Mouse (Mus musculus) MEL (cell line): ENCODE data around the gene Ap4b1. TPM values are rescaled to one million over a fixed set of nuclear protein-coding genes. Genes with fewer than 3 reads are reported as not detected.
A peak's percentile ranks its signal among the peaks of the same experiment; 100 is the strongest.

ENCODE experiments used
- DNase-seq: peaks from one replicate; pipeline ENCODE4 v3.0.0; 2011; ENCODE audit warnings: low read depth, low spot score
- H3K27ac ChIP-seq: 2 replicates; pipeline ENCODE4 v1.5.1; 2012; ENCODE audit warnings: low read depth, mild to moderate bottlenecking, control low read depth, low read length, moderate library complexity; ENCODE audit not compliant: control insufficient read depth
- H3K27me3 ChIP-seq, 2 experiments: fragments of 150-350 bp in 1 of 2; sonication (generic) in 1 of 2; 2 replicates each; pipeline ENCODE4 v1.6.1; 2012; ENCODE audit warnings: low read length in 2 of 2, mild to moderate bottlenecking in 2 of 2, improper control_type of control experiment in 1 of 2, moderate library complexity in 1 of 2; ENCODE audit not compliant: insufficient read depth in 2 of 2, control insufficient read depth in 1 of 2
- H3K36me3 ChIP-seq, 2 experiments: 2 replicates each; pipeline ENCODE4 v1.6.1; 2012 to 2014; ENCODE audit warnings: low read length in 2 of 2, improper control_type of control experiment in 1 of 2, inconsistent platforms in 1 of 2, mild to moderate bottlenecking in 1 of 2; ENCODE audit not compliant: insufficient read depth in 2 of 2, control insufficient read depth in 1 of 2
- H3K4me1 ChIP-seq, 2 experiments: fragments of 150-350 bp in 1 of 2; sonication (generic) in 1 of 2; 2 replicates each; pipeline ENCODE4 v1.6.1; 2012; ENCODE audit warnings: low read length in 2 of 2, improper control_type of control experiment in 1 of 2, mild to moderate bottlenecking in 1 of 2; ENCODE audit not compliant: insufficient read depth in 2 of 2, control insufficient read depth in 1 of 2
- H3K4me3 ChIP-seq, 2 experiments: fragments of 150-350 bp in 1 of 2; sonication (generic) in 1 of 2; 2 replicates each; pipeline ENCODE4 v1.5.1; 2012; ENCODE audit warnings: low read depth in 2 of 2, low read length in 2 of 2, mild to moderate bottlenecking in 2 of 2, moderate library complexity in 2 of 2, control low read depth in 1 of 2, improper control_type of control experiment in 1 of 2; ENCODE audit not compliant: control insufficient read depth in 1 of 2, insufficient read depth in 1 of 2
- H3K79me2 ChIP-seq: 2 replicates; pipeline ENCODE4 v1.6.1; 2012; ENCODE audit warnings: mild to moderate bottlenecking, low read length, moderate library complexity; ENCODE audit not compliant: control insufficient read depth, poor library complexity, insufficient read depth
- H3K9ac ChIP-seq: 2 replicates; pipeline ENCODE4 v1.6.1; 2012; ENCODE audit warnings: low read depth, mild to moderate bottlenecking, control low read depth, low read length, moderate library complexity; ENCODE audit not compliant: control insufficient read depth, poor library complexity, severe bottlenecking
- H3K9me3 ChIP-seq: fragments of 150-350 bp; sonication (generic); replicated peaks from 2 replicates; pipeline ENCODE4 v1.6.1; 2012; ENCODE audit warnings: mild to moderate bottlenecking, low read length, improper control_type of control experiment, moderate library complexity; ENCODE audit not compliant: insufficient read depth
- CHD1 ChIP-seq: IDR thresholded peaks from 2 replicates; pipeline ENCODE4 v1.6.1; 2012; ENCODE audit warnings: low read depth, mild to moderate bottlenecking, inconsistent platforms, low read length, improper control_type of control experiment
- E2F4 ChIP-seq: IDR thresholded peaks from 2 replicates; pipeline ENCODE4 v1.6.1; 2011; ENCODE audit warnings: low read depth, low read length, improper control_type of control experiment, borderline replicate concordance
- ETS1 ChIP-seq: IDR thresholded peaks from 2 replicates; pipeline ENCODE4 v1.6.1; 2012; ENCODE audit warnings: low read depth, mild to moderate bottlenecking, inconsistent platforms, low read length, improper control_type of control experiment, moderate library complexity
- GABPA ChIP-seq: IDR thresholded peaks from 2 replicates; pipeline ENCODE4 v1.6.1; 2012; ENCODE audit warnings: low read depth, mild to moderate bottlenecking, inconsistent platforms, low read length, improper control_type of control experiment, moderate library complexity
- GATA1 ChIP-seq: IDR thresholded peaks from 2 replicates; pipeline ENCODE4 v1.6.1; 2011; ENCODE audit warnings: low read depth, low read length, improper control_type of control experiment
- JUND ChIP-seq: IDR thresholded peaks from 2 replicates; pipeline ENCODE4 v1.6.1; 2011; ENCODE audit warnings: low read depth, mild to moderate bottlenecking, improper control_type of control experiment, low read length
- KAT2A ChIP-seq: conservative IDR thresholded peaks from 2 replicates; pipeline ENCODE4 v1.6.1; 2012; ENCODE audit warnings: low read depth, low read length, improper control_type of control experiment, inconsistent platforms
- MEF2A ChIP-seq: IDR thresholded peaks from 2 replicates; pipeline ENCODE4 v1.6.1; 2014; ENCODE audit warnings: low read depth, mild to moderate bottlenecking, inconsistent platforms, low read length, improper control_type of control experiment; ENCODE audit not compliant: poor library complexity, insufficient replicate concordance, severe bottlenecking; ENCODE audit errors: extremely low read depth
- MXI1 ChIP-seq: IDR thresholded peaks from 2 replicates; pipeline ENCODE4 v1.6.1; 2011; ENCODE audit warnings: mild to moderate bottlenecking, low read depth, low read length, improper control_type of control experiment
- MYB ChIP-seq: IDR thresholded peaks from 2 replicates; pipeline ENCODE4 v1.6.1; 2011; ENCODE audit warnings: mild to moderate bottlenecking, low read depth, low read length, improper control_type of control experiment
- NELFE ChIP-seq: IDR thresholded peaks from 2 replicates; pipeline ENCODE4 v1.6.1; 2011; ENCODE audit warnings: low read depth, low read length, improper control_type of control experiment
- NRF1 ChIP-seq: IDR thresholded peaks from 2 replicates; pipeline ENCODE4 v1.6.1; 2014; ENCODE audit warnings: low read depth, mild to moderate bottlenecking, inconsistent platforms, low read length, improper control_type of control experiment, moderate library complexity; ENCODE audit not compliant: poor library complexity, insufficient read depth, severe bottlenecking
- POLR2AphosphoS2 ChIP-seq: IDR thresholded peaks from 2 replicates; pipeline ENCODE4 v1.6.1; 2011; ENCODE audit warnings: low read length, improper control_type of control experiment
- RCOR1 ChIP-seq: IDR thresholded peaks from 2 replicates; pipeline ENCODE4 v1.6.1; 2012; ENCODE audit warnings: low read depth, mild to moderate bottlenecking, inconsistent platforms, low read length, improper control_type of control experiment
- SIN3A ChIP-seq: IDR thresholded peaks from 2 replicates; pipeline ENCODE4 v1.6.1; 2012; ENCODE audit warnings: low read length, improper control_type of control experiment, inconsistent platforms
- SMC3 ChIP-seq: IDR thresholded peaks from 2 replicates; pipeline ENCODE4 v1.6.1; 2011; ENCODE audit warnings: low read depth, low read length, improper control_type of control experiment
- TBP ChIP-seq: IDR thresholded peaks from 2 replicates; pipeline ENCODE4 v1.8.0; 2011; ENCODE audit warnings: low read depth, low read length, improper control_type of control experiment
- UBTF ChIP-seq: IDR thresholded peaks from 2 replicates; pipeline ENCODE4 v1.6.1; 2012; ENCODE audit warnings: low read depth, mild to moderate bottlenecking, inconsistent platforms, low read length, improper control_type of control experiment, moderate library complexity, borderline replicate concordance; ENCODE audit not compliant: insufficient read depth
- USF2 ChIP-seq, 2 experiments: IDR thresholded peaks; 2 replicates each; pipeline ENCODE4 v1.6.1; 2011 to 2012; ENCODE audit warnings: improper control_type of control experiment in 2 of 2, low read length in 2 of 2, borderline replicate concordance in 1 of 2, inconsistent platforms in 1 of 2, low read depth in 1 of 2, mild to moderate bottlenecking in 1 of 2; ENCODE audit not compliant: insufficient read depth in 1 of 2
- ZC3H11A ChIP-seq: IDR thresholded peaks from 2 replicates; pipeline ENCODE4 v1.6.1; 2012; ENCODE audit warnings: low read depth, mild to moderate bottlenecking, inconsistent platforms, low read length, improper control_type of control experiment
- ZNF384 ChIP-seq: IDR thresholded peaks from 2 replicates; pipeline ENCODE4 v1.6.1; 2012; ENCODE audit warnings: low read depth, mild to moderate bottlenecking, inconsistent platforms, low read length, improper control_type of control experiment
- polyA plus RNA-seq, 2 experiments: library from polyadenylated mRNA; stranded (reverse) in 1 of 2; unstranded in 1 of 2; fragments of >175 nt in 1 of 2; fragments of >200 nt in 1 of 2; gene quantifications; 2 replicates each; pipeline versions ENCODE4 v1.2.1 to v1.2.4; 2012; ENCODE audit warnings: low replicate concordance in 2 of 2, low read depth in 1 of 2; ENCODE audit not compliant: insufficient read length in 2 of 2, insufficient read depth in 1 of 2, missing spikeins in 1 of 2
- total RNA-seq: library from RNA; depleted of rRNA; stranded (reverse); fragments of 300-350 nt; gene quantifications from 2 replicates; pipeline ENCODE4 v1.2.3, GENCODE M21; 2012

Ap4b1 gene
- total and polyA plus RNA-seq, 3 experiments: 15.1 to 20.2 TPM; not detected in 1

GRCm38 (mm10) chr3:103857036-103857805 is 47.9 kb downstream of the Ap4b1 start:
- DNase-seq: no peak
- H3K9me3 ChIP-seq: no peaks in the 10 kb centered on the region
- TF ChIP-seq E2F4: no peak
- TF ChIP-seq RCOR1: no peak
- no peak for TF ChIP-seq GABPA
- TF ChIP-seq TBP: no peak
- no peak for TF ChIP-seq ZC3H11A
- TF ChIP-seq USF2 (IDR thresholded peaks at IDR 0.05; ENCODE audit: borderline replicate concordance in 1 of 2, insufficient read depth in 1 of 2, low read depth in 1 of 2, low read length in 2 of 2): no peak
- no peak for TF ChIP-seq SMC3
- TF ChIP-seq SIN3A: no peak
- no peak for TF ChIP-seq KAT2A
- no peak for TF ChIP-seq GATA1
- no peak for TF ChIP-seq JUND
- no peak for TF ChIP-seq MYB
- TF ChIP-seq UBTF: no peak
- no peak for TF ChIP-seq POLR2AphosphoS2
- TF ChIP-seq CHD1: no peak
- TF ChIP-seq, all 39 proteins: peak for 0
- H3K36me3 ChIP-seq: peaks cover 0 to 5% of the 10 kb centered on the region in 2 experiments; a peak in 2 of 4 replicates
- peaks cover 1 to 10% of the 10 kb centered on the region in 2 experiments; a peak in 2 of 4 replicates for H3K4me1 ChIP-seq
- H3K4me3 ChIP-seq: no peak overlapping the region
- H3K79me2 ChIP-seq: no peaks in the 10 kb centered on the region
- H3K9ac ChIP-seq: no peak overlapping the region
- no peaks in the 10 kb centered on the region for H3K27me3 ChIP-seq
- H3K27ac ChIP-seq: no peak overlapping the region

- Histone ChIP-seq H3K9ac (no peak overlapping the region), H3K4me1 (peaks cover 1 to 10% of the 10 kb centered on the region in 2 experiments; a peak in 2 of 4 replicates)
Observed at GRCm38 (mm10) chr3:103857977-103858563, 48.8 kb downstream of the Ap4b1 start.

More at GRCm38 (mm10) chr3:103857977-103858563, 48.8 kb downstream of the Ap4b1 start:
- TF ChIP-seq NELFE (no peak), ZNF384 (no peak), MXI1 (no peak), ETS1 (peak; percentile 35; the same call in 1 of the 2 replicates), NRF1 (no peak), GABPA (no peak), MEF2A (peak; percentile 84; the same call in 1 of the 2 replicates)
- peaks cover 0 to 5% of the 10 kb centered on the region in 2 experiments; a peak in 2 of 4 replicates for H3K36me3 ChIP-seq
- H3K79me2 ChIP-seq: no peaks in the 10 kb centered on the region
- H3K27ac ChIP-seq: no peak overlapping the region
- no peak overlapping the region for H3K4me3 ChIP-seq
- H3K9me3 ChIP-seq: no peaks in the 10 kb centered on the region
- DNase-seq: peak; percentile 29
- no peaks in the 10 kb centered on the region for H3K27me3 ChIP-seq
